Mouse (Mus musculus): ENCODE results near the gene Btbd10. TPM values are rescaled to one million over a fixed set of nuclear protein-coding genes. Genes with fewer than 3 reads are reported as not detected.

Btbd10 gene
- 10 to 100 TPM; 57.8 to 61.2 TPM for total RNA-seq (2021)
- long read RNA-seq, experiment 1, transcript Btbd10-202 (8 exons, 2,384 nt), result minor isoform, 13 of 88 reads
- long read RNA-seq, experiment 1, transcript Btbd10-201 (11 exons, 2,581 nt), result major isoform, 39 of 88 reads
- long read RNA-seq, experiment 1, transcript Btbd10-203 (9 exons, 2,394 nt), result minor isoform, 15 of 88 reads
- long read RNA-seq, experiment 1, partial matches to known transcripts, result 0 of 88 reads
- long read RNA-seq, experiment 1, other reads (novel, unspliced or antisense), result 21 of 88 reads
- long read RNA-seq, experiment 2, transcript Btbd10-202 (8 exons, 2,384 nt), result minor isoform, 15 of 94 reads
- long read RNA-seq, experiment 2, transcript Btbd10-201 (11 exons, 2,581 nt), result major isoform, 27 of 94 reads
- long read RNA-seq, experiment 2, transcript Btbd10-203 (9 exons, 2,394 nt), result minor isoform, 12 of 94 reads
- long read RNA-seq, experiment 2, partial matches to known transcripts, result 5 of 94 reads
- long read RNA-seq, experiment 2, other reads (novel, unspliced or antisense), result 34 of 94 reads

GRCm38 (mm10) chr7:113368746-113369619 is at the start of gene Btbd10:
Gene Btbd10 (minus strand): TSS chr7:113369392.
- peak; percentile 94 to 97 for DNase-seq (ENCODE audit: low spot score in 2 of 2)

GRCm38 (mm10) chr7:113416536-113416935 is 47.3 kb upstream of the Btbd10 start:
- no peak for DNase-seq (ENCODE audit: low spot score in 2 of 2)

- no peak for DNase-seq (ENCODE audit: low spot score in 2 of 2)
These were observed 46.1 kb upstream of the Btbd10 start for GRCm38 (mm10) chr7:113415256-113415655.

GRCm38 (mm10) chr7:113408712-113409111 is 39.5 kb upstream of the Btbd10 start:
- no peak for DNase-seq (ENCODE audit: low spot score in 2 of 2)

- no peak for DNase-seq (ENCODE audit: low spot score in 2 of 2)
These were observed 28.9 kb upstream of the Btbd10 start for GRCm38 (mm10) chr7:113398083-113398482.

GRCm38 (mm10) chr7:113396661-113397060 is 27.5 kb upstream of the Btbd10 start:
- DNase-seq (ENCODE audit: low spot score in 2 of 2), result no peak

- DNase-seq (ENCODE audit: low spot score in 2 of 2), result no peak
These were observed 22.4 kb upstream of the Btbd10 start for GRCm38 (mm10) chr7:113391619-113392018.

- DNase-seq (ENCODE audit: low spot score in 2 of 2), result no peak
These were observed 19.3 kb upstream of the Btbd10 start, which contains the start of gene Pth for GRCm38 (mm10) chr7:113388470-113388869. Gene Pth (minus strand): TSS chr7:113388570.

GRCm38 (mm10) chr7:113377875-113378658 is 8.9 kb upstream of the Btbd10 start:
- peak; percentile 44 to 73 for DNase-seq (ENCODE audit: low spot score in 2 of 2)

- DNase-seq (ENCODE audit: low spot score in 2 of 2), result no peak
These were observed 3.5 kb upstream of the Btbd10 start for GRCm38 (mm10) chr7:113372682-113373081.

- DNase-seq (ENCODE audit: low spot score in 2 of 2), result peak in 1 of 2 experiments; percentile 64
These were observed 588 bp upstream of the Btbd10 start for GRCm38 (mm10) chr7:113369620-113370340.

GRCm38 (mm10) chr7:113367440-113367839 is 1.8 kb downstream of the Btbd10 start:
- DNase-seq (ENCODE audit: low spot score in 2 of 2), result no peak

GRCm38 (mm10) chr7:113349089-113349488 is 20.1 kb downstream of the Btbd10 start:
- DNase-seq (ENCODE audit: low spot score in 2 of 2), result no peak

GRCm38 (mm10) chr7:113347694-113348093 is 21.5 kb downstream of the Btbd10 start:
- DNase-seq (ENCODE audit: low spot score in 2 of 2), result no peak

GRCm38 (mm10) chr7:113347271-113347670 is 21.9 kb downstream of the Btbd10 start:
- peak; percentile 39 to 91 for DNase-seq (ENCODE audit: low spot score in 2 of 2)

GRCm38 (mm10) chr7:113335250-113335649 is 33.9 kb downstream of the Btbd10 start:
- no peak for DNase-seq (ENCODE audit: low spot score in 2 of 2)

- no peak for DNase-seq (ENCODE audit: low spot score in 2 of 2)
These were observed 35.2 kb downstream of the Btbd10 start for GRCm38 (mm10) chr7:113334036-113334435.

- no peak for DNase-seq (ENCODE audit: low spot score in 2 of 2)
These were observed 49.1 kb downstream of the Btbd10 start for GRCm38 (mm10) chr7:113320128-113320527.

- peak; percentile 58 to 69 for DNase-seq (ENCODE audit: low spot score in 2 of 2)
These were observed 57.4 kb downstream of the Btbd10 start for GRCm38 (mm10) chr7:113311784-113312183.

GRCm38 (mm10) chr7:113310136-113310535 is 59.1 kb downstream of the Btbd10 start:
- no peak for DNase-seq (ENCODE audit: low spot score in 2 of 2)

Data from layer of hippocampus, postnatal 14 days (tissue).